Mouse (Mus musculus) kidney, embryonic 15.5 days (tissue): ENCODE results near the gene Zdhhc21. TPM values are rescaled to one million over a fixed set of nuclear protein-coding genes. Genes with fewer than 3 reads are reported as not detected.
A peak's percentile ranks its signal among the peaks of the same experiment; 100 is the strongest.

Source experiments
- ATAC-seq: fragments of 200-750 bp; cut with Nextera tagmentation; replicated peaks from 2 replicates; pipeline ENCODE4 v1.8.0; 2017; ENCODE audit warnings: moderate TSS enrichment; ENCODE audit not compliant: low FRiP score
- H3K27ac ChIP-seq: fragments of 300-500 bp; sonication (generic); 2 replicates; pipeline ENCODE4 v1.5.1; 2015; ENCODE audit warnings: mild to moderate bottlenecking, inconsistent platforms
- H3K27me3 ChIP-seq: fragments of 300-500 bp; sonication (generic); 2 replicates; pipeline ENCODE4 v1.6.1; 2015; ENCODE audit warnings: inconsistent platforms
- H3K36me3 ChIP-seq: fragments of 300-500 bp; sonication (generic); 2 replicates; pipeline ENCODE4 v1.6.1; 2015; ENCODE audit warnings: inconsistent platforms
- H3K4me1 ChIP-seq: fragments of 300-500 bp; sonication (generic); 2 replicates; pipeline ENCODE4 v1.6.1; 2015; ENCODE audit warnings: inconsistent platforms
- H3K4me2 ChIP-seq: fragments of 300-500 bp; sonication (generic); 2 replicates; pipeline ENCODE4 v1.6.1; 2015; ENCODE audit warnings: moderate library complexity, mild to moderate bottlenecking, inconsistent platforms
- H3K4me3 ChIP-seq: fragments of 300-500 bp; sonication (generic); replicated peaks from 2 replicates; pipeline ENCODE4 v1.5.1; 2015; ENCODE audit warnings: mild to moderate bottlenecking, inconsistent platforms
- H3K9ac ChIP-seq: fragments of 300-500 bp; sonication (generic); 2 replicates; pipeline ENCODE4 v1.6.1; 2015; ENCODE audit warnings: mild to moderate bottlenecking, inconsistent platforms
- H3K9me3 ChIP-seq: fragments of 300-500 bp; sonication (generic); replicated peaks from 2 replicates; pipeline ENCODE4 v1.6.1; 2016; ENCODE audit warnings: inconsistent platforms
- WGBS: fragments of 180-500 bp; shearing (Covaris S2); methylation state at CpG from one replicate; pipeline ENCODE4 v1.1.7; 2015; ENCODE audit warnings: mixed read lengths; 5-methylcytosine and 5-hydroxymethylcytosine counted together
- polyA plus RNA-seq: library from polyadenylated mRNA; unstranded; fragments of >200 nt; fragmentation: Nextera tagmentation; extraction: Ambion mirVana; gene quantifications from 2 replicates; pipeline ENCODE4 v1.2.1, GENCODE M21; 2015

Zdhhc21 gene
- polyA plus RNA-seq, 1 experiment from 2014 or later = 13.6 TPM

DNA sequence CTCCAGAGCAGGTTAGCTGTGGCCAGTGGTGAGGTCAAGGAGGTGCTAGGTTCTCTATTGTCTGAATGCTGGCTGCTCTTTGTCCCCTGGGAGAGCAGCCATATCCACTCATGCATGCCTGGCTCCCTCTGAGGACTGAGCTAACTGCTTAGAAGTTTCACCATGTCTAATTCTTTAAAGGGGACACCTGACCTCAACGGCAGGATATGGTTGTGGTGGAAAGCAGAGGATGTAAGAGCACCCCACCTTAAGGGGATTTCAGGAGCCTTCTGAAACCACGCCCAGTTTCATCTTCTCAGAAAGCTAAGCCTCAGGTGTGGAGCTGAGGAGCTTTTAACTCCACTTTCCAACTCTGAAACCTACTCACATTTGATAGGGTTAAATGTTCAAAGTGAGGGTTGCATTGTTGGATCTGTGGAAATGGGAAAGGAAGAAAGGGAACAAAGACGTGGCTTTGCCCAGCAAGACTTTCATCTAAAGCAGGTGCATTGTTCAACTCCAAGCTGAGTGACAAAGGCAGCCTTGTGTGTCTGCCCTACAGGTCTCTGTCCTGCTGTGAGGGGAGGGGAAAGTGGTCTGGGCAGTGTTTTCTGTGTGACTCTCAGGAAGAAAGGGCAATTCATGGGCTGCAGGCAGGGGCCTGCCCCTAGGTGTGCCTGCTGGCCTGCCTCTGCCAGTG is 104.0 kb downstream of the Zdhhc21 start:
- ATAC-seq = peak; percentile 79

More for the DNA sequence above, 104.0 kb downstream of the Zdhhc21 start:
- Histone ChIP-seq H3K4me2 (no peak overlapping the region), H3K4me3 (no peak overlapping the region), H3K9ac (no peak overlapping the region), H3K27me3 (no peaks in the 10 kb centered on the region), H3K4me1 (peaks cover 9% of the 10 kb centered on the region; the same call in 1 of the 2 replicates), H3K27ac (peak overlapping the region; percentile 38), H3K9me3 (no peaks in the 10 kb centered on the region), H3K36me3 (no peaks in the 10 kb centered on the region)
- WGBS = 40% methylated on average over 3 of the region's 3 CpGs

Other genes with a start within 250 kb of the Zdhhc21 start
- gene Nfib, start 154.2 kb downstream of the Zdhhc21 start, polyA plus RNA-seq = 29.0 and 33.8 TPM in 2 replicates
- 0.09 TPM in 1 of 2 replicates, not detected in the other for gene Cer1, start 25.2 kb upstream of the Zdhhc21 start, polyA plus RNA-seq
- 23.9 and 24.3 TPM in 2 replicates for gene Frem1, start 192.4 kb upstream of the Zdhhc21 start, polyA plus RNA-seq